Mouse (Mus musculus) CD4-positive helper T cell, adult 2 months (primary cell): ENCODE data around the gene Mum1.
A peak's percentile ranks its signal among the peaks of the same experiment; 100 is the strongest.

Experiments
- DNase-seq: peaks from one replicate; pipeline ENCODE4 v3.0.0-alpha.2; 2012; ENCODE audit warnings: low read depth, missing footprints, low spot score

Gene Mum1

DNA sequence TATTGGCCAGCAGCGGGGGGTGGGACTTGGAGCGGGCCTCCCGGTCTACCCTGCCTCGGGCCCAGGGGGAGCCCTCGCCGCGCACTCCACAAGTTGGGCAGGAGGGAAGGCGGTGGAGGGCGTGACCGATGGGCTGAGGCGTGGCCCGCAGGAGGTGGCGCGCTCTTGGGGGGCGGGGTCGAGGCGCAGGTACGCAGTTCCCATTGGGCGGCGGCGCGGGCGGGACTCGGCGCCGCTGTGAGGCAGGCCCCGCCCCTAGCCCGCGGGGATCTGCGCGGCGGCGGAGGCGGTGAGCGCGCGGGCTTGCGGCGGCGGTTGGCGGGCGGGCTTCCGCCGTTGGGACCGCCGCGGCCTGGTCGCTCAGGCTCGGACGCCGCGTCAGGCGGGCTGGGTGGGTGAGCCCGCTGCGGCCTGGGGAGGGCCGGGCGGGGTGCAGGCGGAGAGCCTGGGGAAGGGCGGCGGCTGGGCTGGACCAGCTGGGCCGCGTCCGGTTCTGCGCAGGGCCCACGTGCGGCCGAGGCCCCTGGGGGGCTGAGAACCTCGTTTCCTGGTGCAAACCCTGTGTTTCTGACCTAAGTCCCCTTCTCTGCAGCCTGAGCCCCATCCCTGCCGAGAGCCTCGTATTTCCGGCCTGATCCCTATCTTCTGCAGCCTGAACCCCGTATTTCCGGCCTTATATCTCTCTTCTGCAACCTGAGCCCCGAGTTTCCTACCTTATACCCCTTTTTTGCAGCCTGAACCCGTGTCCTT lies at the start of gene Mum1:
Gene Mum1 (plus strand): TSS at position 19 of the 750 bp plus-strand sequence.
- DNase-seq = peak; percentile 98

DNA sequence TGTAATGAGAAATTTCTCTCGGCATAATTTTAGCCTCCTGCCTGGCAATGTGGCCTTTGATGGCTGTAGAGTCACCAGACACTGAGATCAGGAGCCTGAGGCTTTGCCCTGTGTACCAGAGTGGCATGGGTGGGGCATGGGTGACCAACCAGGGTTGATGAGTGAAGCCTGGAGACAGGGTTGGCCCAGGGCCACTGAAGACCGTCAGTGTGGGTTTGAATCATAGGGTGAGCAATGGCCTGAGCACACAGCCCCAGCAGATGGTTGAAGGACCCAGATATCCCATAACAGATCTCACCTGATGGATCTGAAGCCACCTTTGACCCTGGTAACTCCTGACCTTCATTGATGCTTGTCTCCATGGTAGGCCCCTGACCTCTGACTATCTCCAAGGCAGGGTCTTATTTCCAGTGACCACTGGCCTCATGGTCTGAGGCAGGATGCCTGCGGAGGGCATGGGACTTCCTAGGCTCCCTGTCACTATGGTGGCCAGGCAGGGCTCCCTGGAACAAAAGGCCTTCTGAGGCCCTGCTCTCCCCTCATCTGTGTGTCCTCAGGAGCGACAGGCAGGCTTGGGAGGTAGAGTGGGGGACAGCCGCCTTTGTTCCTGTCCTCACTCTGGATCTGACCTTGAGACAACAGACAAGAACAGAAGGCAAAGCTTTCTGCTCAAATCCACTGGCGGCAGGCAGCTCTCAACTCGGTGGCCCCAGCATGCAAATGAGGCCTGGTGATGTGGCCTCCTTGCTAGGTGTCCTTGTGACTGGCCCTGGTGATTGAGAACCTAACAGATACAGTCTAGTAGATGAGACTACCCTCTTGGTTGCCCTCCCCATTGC lies 48.6 kb upstream of the Mum1 start:
- DNase-seq = no peak

DNA sequence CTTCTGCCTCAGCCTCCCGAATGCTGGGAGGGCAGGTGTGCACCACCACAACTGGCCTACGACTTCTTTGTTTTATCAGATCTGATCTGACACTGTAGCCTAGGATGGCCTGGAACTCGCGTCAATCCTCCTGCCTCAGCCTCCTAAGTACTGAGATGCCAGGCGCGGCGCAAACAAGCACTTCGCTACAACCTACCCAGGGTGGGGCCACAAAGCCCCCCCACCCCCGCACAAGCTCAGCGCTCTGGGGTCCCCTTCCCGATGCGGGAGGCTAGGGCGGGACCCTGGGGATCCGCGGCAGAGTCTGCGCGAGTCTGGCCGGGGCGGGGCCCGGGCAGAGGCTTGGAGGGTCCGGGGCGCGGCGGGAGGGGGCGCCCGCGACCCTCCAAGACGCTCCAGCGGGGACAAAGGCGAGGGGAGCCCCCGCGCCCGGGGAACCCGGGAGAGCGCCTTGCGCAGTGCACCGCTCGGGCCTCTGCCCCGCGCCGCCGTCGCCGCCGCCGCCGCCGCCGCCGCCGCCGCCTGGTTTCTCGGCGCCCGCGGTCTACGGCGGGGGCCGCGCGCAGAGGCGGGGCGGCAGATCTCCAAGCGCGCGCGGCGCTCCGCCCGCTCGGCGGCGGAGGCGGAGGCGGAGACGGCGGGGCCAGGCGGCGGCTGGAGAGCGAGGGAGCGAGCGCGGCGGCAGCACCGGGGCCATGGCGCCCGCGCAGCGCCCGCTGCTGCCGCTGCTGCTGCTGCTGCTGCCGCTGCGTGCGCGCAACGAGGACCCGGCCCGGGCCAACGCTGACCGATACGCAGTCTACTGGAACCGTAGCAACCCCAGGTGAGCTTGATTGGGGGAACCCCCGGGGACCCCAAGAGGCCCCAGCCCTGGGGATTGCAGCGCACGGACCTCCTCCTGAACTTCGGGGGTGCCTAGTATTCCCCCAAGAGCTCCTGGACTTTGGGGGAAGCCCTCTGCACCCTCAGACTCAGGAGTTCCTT lies 46.9 kb upstream of the Mum1 start, which contains the start of gene Efna2:
Gene Efna2 (plus strand): TSS at position 415 of the 984 bp plus-strand sequence.
- peak; percentile 51 for DNase-seq

DNA sequence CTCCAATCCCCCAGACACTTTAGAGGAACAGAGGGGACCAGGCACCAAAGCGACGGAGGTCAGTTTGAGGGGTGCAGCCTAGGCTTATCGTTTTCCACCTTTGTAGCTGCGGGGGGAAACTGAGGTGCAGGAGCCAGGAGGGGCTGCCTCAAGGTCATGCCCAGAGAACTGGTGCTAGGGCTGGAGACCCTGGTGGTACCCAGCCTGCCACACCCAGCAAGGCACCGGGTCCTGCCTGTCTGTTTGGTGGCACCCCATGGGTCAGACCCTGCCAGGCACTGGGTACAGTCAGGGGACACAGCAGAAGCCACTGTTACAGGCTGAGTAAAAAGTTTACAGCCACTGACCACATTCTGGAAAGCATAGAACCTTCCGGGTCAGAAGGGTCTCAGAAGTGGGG lies 45.9 kb upstream of the Mum1 start:
- DNase-seq = no peak

DNA sequence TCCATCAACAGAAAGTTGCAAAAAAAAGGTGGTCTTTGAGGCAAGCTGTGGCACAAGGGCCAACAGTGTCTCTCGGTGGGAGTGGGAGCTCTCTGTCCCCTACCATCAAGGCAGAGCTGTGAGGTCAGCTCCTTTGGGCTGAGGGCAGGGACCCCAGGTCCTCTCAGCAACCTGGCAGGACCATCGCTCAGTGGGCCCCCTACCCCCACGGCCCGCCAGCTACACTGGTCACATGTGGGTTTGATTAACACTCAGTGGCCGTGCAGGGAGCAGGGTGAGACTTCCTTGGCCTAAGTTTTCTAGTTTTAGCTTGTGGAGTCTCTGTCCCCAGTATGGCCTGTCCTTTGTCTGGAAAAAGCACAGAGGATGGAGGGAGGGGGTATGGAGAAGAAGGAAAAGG lies 45.4 kb upstream of the Mum1 start:
- no peak for DNase-seq

DNA sequence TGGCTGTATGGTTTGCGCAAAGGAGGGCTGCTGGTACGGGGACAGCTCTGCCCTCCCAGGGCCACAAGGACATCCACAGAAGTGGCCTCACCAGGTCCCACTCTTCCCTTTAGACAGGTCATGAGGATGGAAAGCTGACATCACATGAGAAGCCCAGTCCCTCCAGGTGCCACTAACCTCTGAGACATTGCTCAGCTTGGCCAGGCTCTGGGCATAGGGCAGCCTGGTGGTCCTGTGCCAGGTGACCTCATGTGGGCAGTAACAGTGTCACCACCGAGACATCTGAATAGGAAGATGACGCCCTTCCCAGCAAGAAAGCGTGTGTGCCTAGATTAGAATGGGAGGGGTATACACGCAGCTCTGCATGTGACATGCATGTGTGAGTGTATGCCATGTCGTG lies 43.7 kb upstream of the Mum1 start:
- no peak for DNase-seq

DNA sequence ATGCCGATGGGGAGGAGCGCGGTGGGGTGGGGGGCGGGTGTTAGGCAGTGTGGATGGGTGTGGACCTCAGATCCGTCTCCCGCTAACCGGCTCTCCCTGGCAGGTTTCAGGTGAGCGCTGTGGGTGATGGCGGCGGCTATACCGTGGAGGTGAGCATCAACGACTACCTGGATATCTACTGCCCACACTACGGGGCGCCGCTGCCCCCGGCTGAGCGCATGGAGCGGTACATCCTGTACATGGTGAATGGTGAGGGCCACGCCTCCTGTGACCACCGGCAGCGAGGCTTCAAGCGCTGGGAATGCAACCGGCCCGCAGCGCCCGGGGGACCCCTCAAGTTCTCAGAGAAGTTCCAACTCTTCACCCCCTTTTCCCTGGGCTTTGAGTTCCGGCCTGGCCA lies 39.6 kb upstream of the Mum1 start:
- DNase-seq = no peak

DNA sequence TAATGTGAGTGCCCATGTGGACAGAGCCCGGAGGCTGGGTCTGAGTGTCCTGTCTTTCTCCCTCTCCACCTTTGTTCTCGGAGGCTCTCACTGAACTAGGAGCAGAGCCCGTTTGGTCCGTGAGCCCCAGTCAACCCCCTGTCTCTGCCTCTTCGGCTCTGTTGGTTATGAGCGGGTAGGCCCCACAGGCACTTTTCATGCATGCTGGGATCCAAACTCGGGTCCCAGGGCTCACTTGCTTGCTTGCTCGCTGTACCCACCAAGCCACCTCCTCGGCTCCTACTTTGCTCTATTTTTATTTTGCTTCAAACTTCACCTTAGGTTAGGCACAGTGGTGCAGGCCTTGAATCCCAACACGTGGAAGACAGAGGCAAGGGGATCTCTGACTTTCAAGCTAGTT lies 38.5 kb upstream of the Mum1 start:
- DNase-seq = no peak

DNA sequence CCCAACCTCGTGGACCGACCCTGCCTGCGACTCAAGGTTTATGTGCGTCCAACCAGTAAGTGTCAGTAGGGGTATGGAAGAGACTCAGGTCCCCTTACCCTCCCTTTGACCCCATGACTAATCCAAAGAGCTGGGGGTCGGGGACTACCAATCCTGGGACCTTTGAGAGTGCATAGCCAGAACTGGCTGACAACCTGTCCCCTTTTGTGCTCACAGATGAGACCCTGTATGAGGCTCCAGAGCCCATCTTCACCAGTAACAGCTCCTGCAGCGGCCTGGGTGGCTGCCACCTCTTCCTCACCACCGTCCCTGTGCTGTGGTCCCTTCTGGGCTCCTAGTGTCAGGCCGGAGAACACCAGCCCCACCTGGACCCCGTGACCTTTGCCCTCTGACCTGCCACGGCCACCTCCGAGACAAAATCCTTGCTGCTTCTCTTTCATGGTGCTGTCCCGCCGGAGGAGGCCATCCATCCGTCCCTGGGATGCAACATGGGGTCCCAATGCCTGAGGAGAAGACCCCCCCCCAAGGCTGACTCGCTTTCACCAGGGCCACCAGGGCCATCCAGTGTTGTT lies 37.7 kb upstream of the Mum1 start:
- no peak for DNase-seq

DNA sequence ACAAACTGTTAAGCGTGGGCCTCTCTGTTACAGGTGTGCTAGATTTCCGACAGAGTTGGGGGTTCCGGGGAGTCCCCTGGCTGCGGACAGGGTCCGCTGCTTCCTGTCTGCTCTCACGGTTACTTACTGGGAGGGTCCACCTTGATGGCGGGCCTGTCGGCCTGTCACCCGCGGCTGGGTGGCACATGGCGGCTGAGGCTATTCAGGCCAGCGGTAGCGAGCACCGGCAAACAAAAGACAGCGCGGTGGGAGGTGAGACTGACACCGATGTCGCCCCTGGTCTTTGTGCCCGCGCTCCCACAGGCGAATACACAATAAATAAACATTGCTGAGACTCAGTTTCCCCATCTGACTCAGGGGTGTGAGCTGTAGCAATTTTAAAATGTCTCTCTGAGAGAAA lies 36.2 kb upstream of the Mum1 start:
- DNase-seq = no peak

DNA sequence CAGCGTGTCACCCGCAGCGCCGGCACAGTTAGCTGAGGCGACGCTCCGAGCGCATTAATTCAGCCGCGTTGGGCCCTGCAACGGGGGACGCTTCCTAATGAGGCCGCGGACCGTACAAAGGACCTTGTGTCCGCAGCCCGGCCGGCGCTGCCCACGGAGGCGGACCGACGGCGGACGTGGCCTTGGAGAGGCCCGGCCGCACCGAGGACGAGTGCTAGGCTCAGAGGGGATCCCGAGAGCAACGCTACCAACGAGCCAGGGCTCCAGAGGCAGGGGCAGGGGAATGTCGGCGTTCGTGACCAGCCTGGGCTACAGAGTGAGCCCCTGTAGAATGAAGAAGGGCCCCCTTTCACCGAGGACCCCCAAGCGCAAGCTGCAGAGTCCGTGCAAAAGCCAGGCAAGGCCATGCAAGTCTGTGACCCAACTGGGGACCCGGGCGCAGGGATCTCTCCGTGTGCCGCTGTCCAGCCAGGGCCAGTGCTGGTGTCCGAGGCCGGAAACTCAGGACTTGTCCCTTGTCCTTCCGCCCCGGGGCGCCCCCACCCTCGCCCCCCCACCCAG lies 35.7 kb upstream of the Mum1 start:
- no peak for DNase-seq

DNA sequence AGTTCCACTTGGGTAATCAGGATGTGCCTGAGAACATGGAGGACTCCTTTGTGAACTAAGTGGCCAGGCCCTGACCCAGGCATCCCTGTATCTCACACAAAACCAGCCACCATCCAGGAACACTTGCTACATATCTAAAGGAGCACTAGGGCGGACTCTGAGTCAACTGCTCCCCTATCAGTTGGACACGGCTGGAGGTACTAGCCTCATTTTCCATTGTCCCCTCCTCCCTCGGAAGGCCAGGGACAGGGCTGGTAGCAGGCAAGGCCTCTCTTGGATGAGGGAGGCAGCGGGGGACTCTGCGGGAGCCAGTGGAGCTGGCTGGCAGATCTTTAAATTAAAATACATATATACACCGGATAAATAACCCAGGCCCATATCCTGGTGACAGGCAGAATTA lies 32.3 kb upstream of the Mum1 start:
- DNase-seq = no peak

DNA sequence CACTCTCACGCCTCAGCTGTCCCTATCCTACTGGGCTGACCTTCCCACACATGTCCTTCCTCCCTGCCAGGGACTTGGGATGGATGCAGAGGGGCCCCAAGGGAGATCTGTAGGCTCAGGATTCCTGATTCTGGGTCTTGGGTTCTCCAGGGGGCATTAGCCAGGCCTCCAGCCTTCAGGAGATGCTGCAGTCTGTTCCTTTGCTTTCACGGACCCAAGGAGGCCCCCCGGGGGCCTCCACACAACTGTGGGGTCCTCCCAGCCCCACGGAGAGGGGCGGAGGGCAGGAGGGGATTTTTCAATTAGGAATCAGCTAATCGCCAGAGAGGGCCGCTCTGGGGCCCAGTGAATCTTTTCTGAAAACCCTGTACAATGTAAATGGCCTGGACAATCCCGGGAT lies 31.8 kb upstream of the Mum1 start:
- no peak for DNase-seq

DNA sequence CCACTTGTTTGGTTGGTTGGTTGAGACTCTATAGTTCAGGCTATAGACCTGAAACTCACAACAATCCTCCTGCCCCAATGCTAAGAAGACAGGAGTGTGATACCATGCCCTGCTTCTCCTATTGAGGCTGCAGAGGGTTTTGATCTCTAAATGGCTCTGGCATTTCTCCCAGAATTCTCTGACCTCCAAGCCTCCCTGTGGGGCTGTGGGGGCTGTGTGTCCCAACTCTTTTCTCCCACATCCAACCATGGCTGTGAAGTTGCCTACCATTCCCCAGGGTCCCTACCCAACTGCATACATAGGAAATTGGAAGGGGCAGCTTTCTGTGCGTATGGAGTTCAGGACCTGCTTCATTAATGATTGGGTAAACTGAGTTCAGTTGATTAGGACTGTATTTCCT lies 30.1 kb upstream of the Mum1 start:
- DNase-seq = no peak

DNA sequence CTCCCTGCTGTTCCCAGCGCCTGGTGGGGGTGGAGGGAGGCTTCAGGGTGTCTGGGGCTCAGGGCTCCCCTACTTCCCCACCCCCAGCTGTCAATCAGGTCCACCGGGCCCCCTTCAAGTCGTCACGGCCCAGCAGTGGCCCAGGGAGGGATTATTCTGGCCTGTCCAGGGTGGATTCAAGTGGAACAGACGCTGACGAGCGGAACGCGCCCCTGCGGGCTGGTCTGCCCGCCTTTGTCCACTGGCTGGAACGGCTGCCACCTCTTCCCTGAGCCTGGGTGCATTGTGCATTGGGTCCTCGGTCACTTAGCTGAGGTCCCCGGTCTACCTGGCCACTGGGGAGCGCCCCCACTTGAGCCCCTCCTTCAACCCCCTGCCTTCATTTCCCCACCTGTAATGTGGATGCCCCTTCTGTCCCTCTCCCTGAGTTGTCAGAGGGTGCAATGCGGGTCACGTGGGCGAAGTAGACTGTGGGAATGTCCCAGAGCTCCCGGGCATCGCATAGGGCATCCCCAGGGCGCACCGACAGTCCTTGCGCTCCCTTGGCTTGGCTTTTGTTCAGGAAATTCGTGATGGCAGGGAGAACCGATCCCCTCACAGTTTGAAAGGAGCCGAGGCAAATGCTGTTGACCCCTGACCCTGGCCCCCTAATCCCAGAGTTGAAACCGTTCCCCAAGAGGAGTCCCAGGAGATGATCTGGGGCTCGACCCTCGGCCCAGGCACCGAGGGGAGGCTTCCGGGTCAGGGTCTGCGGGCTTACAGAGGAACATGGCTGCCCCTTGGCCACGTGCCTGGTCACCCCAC lies 29.3 kb upstream of the Mum1 start:
- no peak for DNase-seq

DNA sequence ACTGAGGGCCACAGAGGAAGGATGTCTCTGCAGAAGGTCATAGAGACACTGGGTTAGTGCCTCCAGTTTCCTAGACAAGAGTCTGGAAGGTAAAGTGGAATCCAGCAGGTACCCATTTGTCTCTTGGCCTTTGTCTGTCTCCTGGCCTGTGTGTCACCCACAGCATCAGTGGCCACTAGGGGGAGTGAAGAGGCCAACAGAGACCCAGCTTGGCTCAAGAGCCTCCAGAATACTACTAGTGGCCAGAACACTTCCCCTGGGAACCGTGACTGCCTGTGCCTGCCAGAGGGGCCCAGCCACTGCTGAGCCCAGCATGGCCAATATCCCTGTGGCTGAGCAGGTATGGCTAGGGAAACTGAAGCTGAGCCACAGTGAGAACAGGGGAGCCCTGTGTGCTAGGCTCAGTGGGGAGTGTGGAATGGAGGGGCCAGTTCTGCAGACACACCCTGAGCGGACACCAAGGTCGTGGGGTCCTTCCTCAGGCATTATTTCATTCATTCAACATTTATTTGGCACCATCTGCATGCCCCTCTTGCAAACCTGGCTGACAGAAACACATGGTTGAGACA lies 26.7 kb upstream of the Mum1 start:
- peak; percentile 79 for DNase-seq

DNA sequence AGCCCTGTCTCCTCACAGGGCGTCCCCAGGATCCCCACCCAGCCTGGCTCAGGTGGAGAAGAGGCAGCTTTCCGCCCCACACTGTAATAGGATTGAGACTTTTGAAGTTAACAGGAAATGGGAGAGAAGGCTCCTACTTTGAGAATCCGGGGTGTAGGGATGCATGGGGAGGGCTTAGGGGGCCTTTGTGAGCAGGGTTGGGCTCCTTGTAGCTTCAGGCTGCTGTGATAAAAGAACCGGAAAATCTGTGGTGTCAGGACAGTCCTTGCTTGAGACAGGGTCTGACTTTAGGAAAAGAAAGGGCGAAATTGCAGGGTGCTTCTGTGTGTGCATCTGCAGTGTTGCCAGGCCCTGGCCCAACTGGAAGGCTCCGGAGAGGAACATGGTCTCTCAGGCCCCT lies 25.7 kb upstream of the Mum1 start:
- DNase-seq = no peak

DNA sequence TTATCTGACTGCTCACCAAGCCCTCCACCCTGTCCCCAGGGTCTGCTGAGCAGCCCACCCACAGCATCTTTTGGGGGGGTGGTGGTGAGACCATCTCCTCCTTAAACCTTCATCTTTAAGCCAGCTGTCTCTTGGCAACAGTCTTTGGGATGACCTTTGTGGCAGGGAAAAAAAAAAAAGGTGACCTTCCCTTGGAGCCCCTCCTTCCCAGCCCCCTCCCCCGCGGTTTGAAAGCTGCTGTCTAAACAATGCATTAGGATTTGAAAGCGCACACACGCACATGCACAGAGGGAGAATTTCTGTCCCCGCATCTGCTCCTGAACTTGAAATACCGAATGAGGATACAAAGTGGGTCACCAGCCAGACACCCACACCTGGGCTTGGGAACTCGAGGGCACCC lies 22.2 kb upstream of the Mum1 start:
- DNase-seq = no peak

DNA sequence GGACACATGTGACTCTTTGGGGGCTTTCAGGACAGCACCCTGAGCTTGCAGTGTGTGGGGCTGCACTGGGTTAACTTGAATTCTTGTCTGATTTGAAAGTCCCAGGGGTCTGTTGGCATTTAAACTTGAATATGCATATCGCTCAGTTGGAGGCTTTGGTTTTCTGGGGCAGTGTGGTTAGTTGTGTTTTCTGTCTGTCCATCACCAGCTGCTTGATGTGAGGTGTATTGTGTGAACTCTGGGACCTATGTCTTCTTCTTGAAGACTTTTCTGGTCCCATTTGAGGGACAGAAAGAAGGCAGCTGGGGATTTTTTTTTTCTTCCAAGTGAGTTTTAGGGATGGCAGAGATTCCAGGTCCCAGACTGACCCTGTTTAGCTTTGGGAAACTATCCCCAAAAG lies 19.0 kb upstream of the Mum1 start:
- no peak for DNase-seq

DNA sequence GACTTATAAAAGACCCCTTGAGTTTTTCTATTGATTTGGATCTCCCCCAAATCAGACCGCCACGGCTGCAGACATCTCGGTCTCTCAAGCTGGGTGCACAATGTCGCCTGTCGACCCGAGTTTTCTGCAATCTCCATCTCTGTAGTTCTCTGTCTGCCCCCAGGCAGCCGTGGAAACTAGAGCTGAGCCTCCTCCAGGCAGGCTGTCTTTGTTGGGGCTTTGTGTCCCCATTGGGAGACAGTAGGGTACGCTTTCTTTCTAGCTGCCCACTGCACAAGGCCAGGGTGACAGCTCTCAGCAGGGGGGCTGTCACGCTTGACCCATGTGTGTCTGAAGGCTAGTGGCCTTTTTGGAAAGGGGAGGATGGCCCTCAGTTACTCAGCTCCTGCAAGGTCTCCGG lies 18.6 kb upstream of the Mum1 start:
- DNase-seq = no peak
